Comparison of ENCODE assay signal across 11 mouse cellular contexts in the genomic region with DNA sequence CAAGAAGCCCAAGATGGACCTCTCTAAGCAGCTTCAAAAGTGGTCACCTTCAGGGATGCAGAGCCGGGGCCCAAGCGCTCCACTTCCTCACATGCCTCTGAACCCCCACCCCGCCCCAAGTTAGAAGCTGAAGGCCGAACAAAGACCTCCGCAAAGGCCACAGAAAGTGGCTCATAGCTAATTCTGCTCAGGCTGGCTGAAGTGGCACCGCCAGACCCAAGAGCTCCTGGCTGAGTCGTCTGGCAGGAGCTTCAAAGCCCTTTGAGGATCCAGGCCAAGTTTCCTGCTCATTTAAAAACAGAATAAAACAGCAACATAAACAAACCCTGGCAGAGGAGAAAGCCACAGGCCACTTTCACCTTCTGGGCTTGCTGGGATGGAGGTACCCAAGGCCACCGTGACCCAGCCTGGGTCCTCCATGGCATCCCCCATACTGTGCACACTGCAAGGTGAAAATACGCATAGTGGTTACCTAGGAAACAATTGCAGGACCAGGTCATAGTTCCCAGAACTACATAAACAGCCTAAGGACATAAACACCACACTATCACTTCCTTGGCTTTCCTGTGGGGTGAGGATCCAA. TPM values are rescaled to one million over a fixed set of nuclear protein-coding genes. Genes with fewer than 3 reads are reported as not detected.
DNase-seq lines count a peak whose midpoint lies in the region; TF ChIP-seq lines count a peak whose summit lies in the region.
"Had no signal": no experiment of that assay in that cellular context is flagged by ENCODE, and none has a peak within 500 bp of the region (broad histone marks: within the 10 kb centered on the region; RNA-seq: fewer than 3 reads in every experiment).

No protein-coding gene starts in this region.

- H3K4me3 ChIP-seq in left cerebral cortex, adult 2 months = no peak overlapping the region
- H3K4me3 ChIP-seq: heart, adult 2 months; liver, embryonic 13.5 days; midbrain, embryonic 13.5 days had no signal

- no peak for TF ChIP-seq CTCF in left cerebral cortex, adult 2 months (IDR thresholded peaks at IDR 0.05)

- no peak overlapping the region for H3K27ac ChIP-seq in left cerebral cortex, adult 2 months
- H3K27ac ChIP-seq: heart, adult 2 months; liver, embryonic 13.5 days; midbrain, embryonic 13.5 days had no signal

- peak; percentile 34 to 68 for DNase-seq in adrenal gland, adult (ENCODE audit: inconsistent age in 2 of 2, low spot score in 1 of 2)
- no peak for DNase-seq in adrenal gland, postnatal 4 days (ENCODE audit: low spot score in 2 of 2)
- DNase-seq in left cerebral cortex, adult 2 months (ENCODE audit: extremely low spot score in 1 of 2, low spot score in 2 of 2) = peak; percentile 10 to 27
- DNase-seq in left cerebral cortex, adult 11 months (ENCODE audit: low spot score) = no peak
- peak; percentile 50 for DNase-seq in adrenal gland, postnatal 10 days
- peak; percentile 8 to 45 for DNase-seq in left cerebral cortex, adult 9 months (ENCODE audit: low spot score in 2 of 2)
- no peak for DNase-seq in cerebellum, postnatal 25 days
- no peak for DNase-seq in adipocyte (ENCODE audit: low spot score)
- DNase-seq: heart, adult 2 months; liver, embryonic 13.5 days had no signal

- intact Hi-C loops in left cerebral cortex, adult 2 months (cut with DNase I) = no loop called here

RNA-seq across cellular contexts. Expression of a gene that starts 24.6 kb away (rescaled TPM):
- 1 to 10 TPM in 1 of 2 experiments, under 1 TPM in 1; 0.68 to 1.3 TPM for total RNA-seq in adrenal gland, postnatal 4 days (2021)
- total RNA-seq in left cerebral cortex, adult 2 months (2021) = 1 to 10 TPM; 1.9 to 3.0 TPM
- 1 to 10 TPM in 1 of 2 experiments, under 1 TPM in 1; 0.51 to 2.2 TPM for total RNA-seq in adrenal gland, postnatal 10 days (2021)
- total RNA-seq: heart, adult 2 months had no signal

Comparison
In these comparisons a context has a peak if more than half of its experiments do, and no peak if none do; other contexts are left out.
1. DNase-seq: peak in adrenal gland, adult (2 of 2), left cerebral cortex, adult 2 months (2 of 2), adrenal gland, postnatal 10 days (single experiment) and left cerebral cortex, adult 9 months (2 of 2); none in adrenal gland, postnatal 4 days (0 of 2), left cerebral cortex, adult 11 months (single experiment), cerebellum, postnatal 25 days (0 of 2) and adipocyte (single experiment).